Mouse (Mus musculus): ENCODE data around the gene 9430015G10Rik.

GRCm38 (mm10) chr4:156133334-156133733 is 23.6 kb downstream of the 9430015G10Rik start:
- TF ChIP-seq GATA1 (IDR thresholded peaks at IDR 0.05; ENCODE audit: borderline replicate concordance, low read length): no peak
- TF ChIP-seq FLI1 (IDR thresholded peaks at IDR 0.05; ENCODE audit: low read length): no peak

Data from megakaryocyte, embryonic 14.5 days (primary cell).